Mouse (Mus musculus): ENCODE results near the gene Fam20a. TPM values are rescaled to one million over a fixed set of nuclear protein-coding genes. Genes with fewer than 3 reads are reported as not detected.
A peak's percentile ranks its signal among the peaks of the same experiment; 100 is the strongest.

Fam20a gene
- polyA plus RNA-seq, 1 experiment from 2014 or later, result 28.0 TPM

- Histone ChIP-seq H3K27me3 (ENCODE audit: insufficient read depth, low read length) (no peaks in the 10 kb centered on the region), H3K4me2 (ENCODE audit: low read depth, low read length) (no peak overlapping the region), H3K9ac (replicated peaks) (no peak overlapping the region), H3K4me1 (ENCODE audit: insufficient read depth) (no peaks in the 10 kb centered on the region), H3K36me3 (replicated peaks; ENCODE audit: insufficient read depth, low read length) (no peaks in the 10 kb centered on the region), H3K27ac (ENCODE audit: low read depth) (no peak overlapping the region), H3K9me3 (ENCODE audit: low read length) (no peaks in the 10 kb centered on the region), H3K4me3 (ENCODE audit: low read depth, low read length) (no peak overlapping the region)
- no peak for ATAC-seq
- DNase-seq, result no peak
- WGBS (ENCODE audit: insufficient replicate concordance), result 57% methylated on average over 6 of the region's 6 CpGs
- TF ChIP-seq EP300 (IDR thresholded peaks at IDR 0.05; ENCODE audit: low read depth), result no peak
- no peak for TF ChIP-seq CTCF (IDR thresholded peaks at IDR 0.05; ENCODE audit: low read depth)
Measured at GRCm38 (mm10) chr11:109635871-109636395, 86.1 kb downstream of the Fam20a start.

GRCm38 (mm10) chr11:109634928-109635327 is 87.2 kb downstream of the Fam20a start:
- ATAC-seq, result no peak
- Histone ChIP-seq H3K4me2 (ENCODE audit: low read depth, low read length) (no peak overlapping the region), H3K9ac (replicated peaks) (no peak overlapping the region), H3K4me1 (ENCODE audit: insufficient read depth) (no peaks in the 10 kb centered on the region), H3K36me3 (replicated peaks; ENCODE audit: insufficient read depth, low read length) (no peaks in the 10 kb centered on the region), H3K9me3 (ENCODE audit: low read length) (no peaks in the 10 kb centered on the region), H3K27ac (ENCODE audit: low read depth) (no peak overlapping the region), H3K4me3 (ENCODE audit: low read depth, low read length) (no peak overlapping the region), H3K27me3 (ENCODE audit: insufficient read depth, low read length) (no peaks in the 10 kb centered on the region)
- 78% methylated on average over 9 of the region's 9 CpGs for WGBS (ENCODE audit: insufficient replicate concordance)
- TF ChIP-seq CTCF (IDR thresholded peaks at IDR 0.05; ENCODE audit: low read depth) (no peak), EP300 (IDR thresholded peaks at IDR 0.05; ENCODE audit: low read depth) (no peak)
- no peak for DNase-seq

- H3K27ac ChIP-seq (ENCODE audit: low read depth), result no peak overlapping the region
- H3K9me3 ChIP-seq (ENCODE audit: low read length), result no peaks in the 10 kb centered on the region
- H3K4me1 ChIP-seq (ENCODE audit: insufficient read depth), result 0 out of 2 replicates have a peak, but pooled peaks cover 2% of the 10 kb centered on the region
- no peak overlapping the region for H3K4me2 ChIP-seq (ENCODE audit: low read depth, low read length)
- no peaks in the 10 kb centered on the region for H3K36me3 ChIP-seq (replicated peaks; ENCODE audit: insufficient read depth, low read length)
- WGBS (ENCODE audit: insufficient replicate concordance), result 71% methylated on average over 10 of the region's 10 CpGs
- no peak for TF ChIP-seq CTCF (IDR thresholded peaks at IDR 0.05; ENCODE audit: low read depth)
- TF ChIP-seq EP300 (IDR thresholded peaks at IDR 0.05; ENCODE audit: low read depth), result no peak
- H3K9ac ChIP-seq (replicated peaks), result no peak overlapping the region
- ATAC-seq (no peak), DNase-seq (no peak)
- H3K27me3 ChIP-seq (ENCODE audit: insufficient read depth, low read length), result no peaks in the 10 kb centered on the region
- H3K4me3 ChIP-seq (ENCODE audit: low read depth, low read length), result no peak overlapping the region
Measured at GRCm38 (mm10) chr11:109629021-109629521, 93.0 kb downstream of the Fam20a start.

- Histone ChIP-seq H3K9ac (replicated peaks) (no peak overlapping the region), H3K27me3 (ENCODE audit: insufficient read depth, low read length) (no peaks in the 10 kb centered on the region), H3K4me1 (ENCODE audit: insufficient read depth) (0 out of 2 replicates have a peak, but pooled peaks cover 2% of the 10 kb centered on the region), H3K4me3 (ENCODE audit: low read depth, low read length) (no peak overlapping the region), H3K9me3 (ENCODE audit: low read length) (no peaks in the 10 kb centered on the region), H3K4me2 (ENCODE audit: low read depth, low read length) (no peak overlapping the region), H3K36me3 (replicated peaks; ENCODE audit: insufficient read depth, low read length) (no peaks in the 10 kb centered on the region), H3K27ac (ENCODE audit: low read depth) (no peak overlapping the region)
- TF ChIP-seq CTCF (IDR thresholded peaks at IDR 0.05; ENCODE audit: low read depth), result no peak
- DNase-seq (no peak), ATAC-seq (no peak)
- WGBS (ENCODE audit: insufficient replicate concordance), result 58% methylated on average over 3 of the region's 3 CpGs
Measured at GRCm38 (mm10) chr11:109628099-109628498, 94.0 kb downstream of the Fam20a start.

- TF ChIP-seq EP300 (IDR thresholded peaks at IDR 0.05; ENCODE audit: low read depth) (no peak), CTCF (IDR thresholded peaks at IDR 0.05; ENCODE audit: low read depth) (peak; percentile 62)
- Histone ChIP-seq H3K9ac (replicated peaks) (no peak overlapping the region), H3K27ac (ENCODE audit: low read depth) (no peak overlapping the region), H3K4me2 (ENCODE audit: low read depth, low read length) (no peak overlapping the region), H3K9me3 (ENCODE audit: low read length) (no peaks in the 10 kb centered on the region), H3K4me3 (ENCODE audit: low read depth, low read length) (no peak overlapping the region), H3K27me3 (ENCODE audit: insufficient read depth, low read length) (no peaks in the 10 kb centered on the region), H3K36me3 (replicated peaks; ENCODE audit: insufficient read depth, low read length) (no peaks in the 10 kb centered on the region), H3K4me1 (ENCODE audit: insufficient read depth) (peaks cover 4% of the 10 kb centered on the region; the same call in 1 of the 2 replicates)
- ATAC-seq (no peak), DNase-seq (no peak)
- 74% methylated on average over 4 of the region's 4 CpGs for WGBS (ENCODE audit: insufficient replicate concordance)
Measured at GRCm38 (mm10) chr11:109627648-109628047, 94.4 kb downstream of the Fam20a start.

- no peaks in the 10 kb centered on the region for H3K27me3 ChIP-seq (ENCODE audit: insufficient read depth, low read length)
- H3K4me1 ChIP-seq (ENCODE audit: insufficient read depth), result peaks cover 5% of the 10 kb centered on the region; the same call in 1 of the 2 replicates
- WGBS (ENCODE audit: insufficient replicate concordance), result 83% methylated on average over 7 of the region's 7 CpGs
- H3K4me3 ChIP-seq (ENCODE audit: low read depth, low read length), result no peak overlapping the region
- H3K9ac ChIP-seq (replicated peaks), result no peak overlapping the region
- DNase-seq (no peak), ATAC-seq (no peak)
- TF ChIP-seq EP300 (IDR thresholded peaks at IDR 0.05; ENCODE audit: low read depth), result no peak
- no peak for TF ChIP-seq CTCF (IDR thresholded peaks at IDR 0.05; ENCODE audit: low read depth)
- H3K36me3 ChIP-seq (replicated peaks; ENCODE audit: insufficient read depth, low read length), result no peaks in the 10 kb centered on the region
- H3K9me3 ChIP-seq (ENCODE audit: low read length), result no peaks in the 10 kb centered on the region
- no peak overlapping the region for H3K4me2 ChIP-seq (ENCODE audit: low read depth, low read length)
- H3K27ac ChIP-seq (ENCODE audit: low read depth), result no peak overlapping the region
Measured at GRCm38 (mm10) chr11:109623238-109623637, 98.8 kb downstream of the Fam20a start.

Data from liver, postnatal 0 days (tissue).